24 mouse cellular contexts compared by ENCODE assay signal in genomic region chr4:154134803-154135202, GRCm38 (mm10). TPM values are rescaled to one million over a fixed set of nuclear protein-coding genes. Genes with fewer than 3 reads are reported as not detected.
DNase-seq lines count a peak whose midpoint lies in the region; ATAC-seq and TF ChIP-seq lines count a peak whose summit lies in the region.
"Had no signal": no experiment of that assay in that cellular context is flagged by ENCODE, and none has a peak within 500 bp of the region (broad histone marks: within the 10 kb centered on the region; RNA-seq: fewer than 3 reads in every experiment).

No protein-coding gene starts in this region.

- ATAC-seq in embryonic facial prominence, embryonic 11.5 days (replicated peaks; ENCODE audit: insufficient number of reproducible peaks, low FRiP score, low TSS enrichment, low read depth), result peak; percentile 58; the same call in 1 of the 2 replicates
- 0 out of 2 replicates have a peak, but pooled peaks have one; percentile 31 for ATAC-seq in limb, embryonic 11.5 days (ENCODE audit: insufficient number of reproducible peaks, low FRiP score, low TSS enrichment, low read depth)
- ATAC-seq in lung, embryonic 16.5 days (ENCODE audit: low read depth), result 0 out of 2 replicates have a peak, but pooled peaks have one; percentile 15
- 0 out of 2 replicates have a peak, but pooled peaks have one; percentile 15 for ATAC-seq in stomach, postnatal 0 days (ENCODE audit: low FRiP score, low TSS enrichment)
- ATAC-seq: CD4-positive, CD25-positive, alpha-beta regulatory T cell, adult 4 months; forebrain, embryonic 14.5 days had no signal

- no peaks in the 10 kb centered on the region for H3K36me3 ChIP-seq in embryonic facial prominence, embryonic 11.5 days (replicated peaks; ENCODE audit: control insufficient read depth, insufficient read depth, low read depth, low read length)
- H3K36me3 ChIP-seq in embryonic facial prominence, embryonic 10.5 days (replicated peaks), result no peaks in the 10 kb centered on the region
- H3K36me3 ChIP-seq in limb, embryonic 11.5 days (ENCODE audit: control insufficient read depth, insufficient read depth, low read length), result no peaks in the 10 kb centered on the region
- H3K36me3 ChIP-seq in limb, embryonic 10.5 days, result no peaks in the 10 kb centered on the region
- H3K36me3 ChIP-seq in lung, embryonic 16.5 days (ENCODE audit: control insufficient read depth, insufficient read depth, low read length), result no peaks in the 10 kb centered on the region
- H3K36me3 ChIP-seq in stomach, postnatal 0 days (ENCODE audit: control insufficient read depth, insufficient read depth, low read length), result no peaks in the 10 kb centered on the region
- H3K36me3 ChIP-seq: embryonic facial prominence, embryonic 13.5 days; forebrain, embryonic 10.5 days; G1E; heart, embryonic 10.5 days; heart, embryonic 15.5 days; hindbrain, embryonic 13.5 days had no signal

- no peak for TF ChIP-seq EP300 in stomach, postnatal 0 days (optimal IDR thresholded peaks at IDR 0.05)

- H3K9me3 ChIP-seq in embryonic facial prominence, embryonic 11.5 days (replicated peaks; ENCODE audit: control insufficient read depth, low read length), result no peaks in the 10 kb centered on the region
- H3K9me3 ChIP-seq in embryonic facial prominence, embryonic 10.5 days, result no peaks in the 10 kb centered on the region
- H3K9me3 ChIP-seq in limb, embryonic 11.5 days (ENCODE audit: control insufficient read depth, low read length), result no peaks in the 10 kb centered on the region
- no peaks in the 10 kb centered on the region for H3K9me3 ChIP-seq in limb, embryonic 10.5 days (replicated peaks)
- no peaks in the 10 kb centered on the region for H3K9me3 ChIP-seq in lung, embryonic 16.5 days (ENCODE audit: control insufficient read depth, low read length)
- no peaks in the 10 kb centered on the region for H3K9me3 ChIP-seq in stomach, postnatal 0 days (ENCODE audit: control insufficient read depth, low read length)
- H3K9me3 ChIP-seq: embryonic facial prominence, embryonic 13.5 days; forebrain, embryonic 10.5 days; heart, embryonic 10.5 days; heart, embryonic 15.5 days; hindbrain, embryonic 13.5 days had no signal

- no peak overlapping the region for H3K9ac ChIP-seq in embryonic facial prominence, embryonic 11.5 days (replicated peaks; ENCODE audit: low read length)
- no peak overlapping the region for H3K9ac ChIP-seq in limb, embryonic 11.5 days (ENCODE audit: low read length)
- H3K9ac ChIP-seq in lung, embryonic 16.5 days (ENCODE audit: low read length), result no peak overlapping the region
- no peak overlapping the region for H3K9ac ChIP-seq in stomach, postnatal 0 days (ENCODE audit: low read length)
- H3K9ac ChIP-seq: embryonic facial prominence, embryonic 13.5 days; heart, embryonic 15.5 days; hindbrain, embryonic 13.5 days had no signal

- 64% methylated on average over 4 of the region's 4 CpGs for WGBS in embryonic facial prominence, embryonic 11.5 days
- WGBS in embryonic facial prominence, embryonic 10.5 days, result 62% methylated on average over 4 of the region's 4 CpGs
- WGBS in limb, embryonic 11.5 days, result 58% methylated on average over 4 of the region's 4 CpGs
- WGBS in limb, embryonic 10.5 days, result 78% methylated on average over 4 of the region's 4 CpGs
- 43% methylated on average over 4 of the region's 4 CpGs for WGBS in lung, embryonic 16.5 days
- WGBS in lung, adult 2 months, result 55% methylated on average over 4 of the region's 4 CpGs
- WGBS in stomach, postnatal 0 days, result 42% methylated on average over 4 of the region's 4 CpGs

- no peak for TF ChIP-seq POLR2A in lung, adult 2 months (IDR thresholded peaks at IDR 0.05; ENCODE audit: borderline replicate concordance, extremely low read depth, low read depth, low read length)

- H3K4me1 ChIP-seq in embryonic facial prominence, embryonic 11.5 days (ENCODE audit: control insufficient read depth, insufficient read depth, low read length), result peaks cover 4% of the 10 kb centered on the region; the same call in 1 of the 2 replicates
- H3K4me1 ChIP-seq in embryonic facial prominence, embryonic 10.5 days, result peaks cover 6% of the 10 kb centered on the region
- H3K4me1 ChIP-seq in limb, embryonic 11.5 days (ENCODE audit: control insufficient read depth, insufficient read depth, low read length), result peaks cover 2% of the 10 kb centered on the region; the same call in 1 of the 2 replicates
- peaks cover 7% of the 10 kb centered on the region for H3K4me1 ChIP-seq in limb, embryonic 10.5 days
- H3K4me1 ChIP-seq in lung, embryonic 16.5 days (replicated peaks; ENCODE audit: control insufficient read depth, insufficient read depth, low read length), result peaks cover 5% of the 10 kb centered on the region; the same call in 1 of the 2 replicates
- H3K4me1 ChIP-seq in lung, adult 2 months (ENCODE audit: control insufficient read depth, insufficient read depth, low read length), result no peaks in the 10 kb centered on the region
- peaks cover 4% of the 10 kb centered on the region for H3K4me1 ChIP-seq in stomach, postnatal 0 days (replicated peaks; ENCODE audit: control insufficient read depth, insufficient read depth)

- no peak for DNase-seq in embryonic facial prominence, embryonic 11.5 days (ENCODE audit: low spot score)
- no peak for DNase-seq in embryonic facial prominence, embryonic 10.5 days (ENCODE audit: low spot score)
- DNase-seq in limb, embryonic 11.5 days (ENCODE audit: low spot score), result no peak
- no peak for DNase-seq in limb, embryonic 10.5 days (ENCODE audit: low spot score)
- DNase-seq in lung, adult 2 months, result no peak
- DNase-seq in stomach, postnatal 0 days (ENCODE audit: low spot score), result no peak
- DNase-seq in urinary bladder, postnatal 10 days (ENCODE audit: low spot score), result no peak
- DNase-seq: adrenal gland, adult 8-10 months; adrenal gland, postnatal 36 days; B cell, adult 2 months; cerebellum, adult 2 months; cerebellum, postnatal 10 days; gastrocnemius, postnatal 36 days; heart, adult 11 months; heart, postnatal 14 days had no signal

- H3K27ac ChIP-seq in embryonic facial prominence, embryonic 11.5 days (replicated peaks; ENCODE audit: low read depth, low read length), result no peak overlapping the region
- H3K27ac ChIP-seq in embryonic facial prominence, embryonic 10.5 days (replicated peaks), result no peak overlapping the region
- no peak overlapping the region for H3K27ac ChIP-seq in limb, embryonic 11.5 days (replicated peaks; ENCODE audit: low read depth, low read length)
- no peak overlapping the region for H3K27ac ChIP-seq in limb, embryonic 10.5 days
- H3K27ac ChIP-seq in lung, embryonic 16.5 days (ENCODE audit: low read length), result no peak overlapping the region
- no peak overlapping the region for H3K27ac ChIP-seq in stomach, postnatal 0 days (replicated peaks)
- H3K27ac ChIP-seq: embryonic facial prominence, embryonic 13.5 days; forebrain, embryonic 10.5 days; heart, embryonic 10.5 days; heart, embryonic 15.5 days; hindbrain, embryonic 13.5 days had no signal

- no peak for TF ChIP-seq CTCF in lung, adult 2 months (IDR thresholded peaks at IDR 0.05; ENCODE audit: insufficient read depth, low read length)
- TF ChIP-seq CTCF in stomach, postnatal 0 days (IDR thresholded peaks at IDR 0.05; ENCODE audit: low read depth), result no peak

- no peak overlapping the region for H3K4me2 ChIP-seq in embryonic facial prominence, embryonic 11.5 days (ENCODE audit: low read depth, low read length)
- H3K4me2 ChIP-seq in limb, embryonic 11.5 days (ENCODE audit: low read depth, severe bottlenecking), result no peak overlapping the region
- no peak overlapping the region for H3K4me2 ChIP-seq in lung, embryonic 16.5 days (ENCODE audit: low read depth, low read length)
- H3K4me2 ChIP-seq in stomach, postnatal 0 days (replicated peaks; ENCODE audit: low read depth), result no peak overlapping the region
- H3K4me2 ChIP-seq: embryonic facial prominence, embryonic 13.5 days; heart, embryonic 15.5 days; hindbrain, embryonic 13.5 days had no signal

- no peak overlapping the region for H3K4me3 ChIP-seq in embryonic facial prominence, embryonic 11.5 days (ENCODE audit: low read depth, low read length)
- H3K4me3 ChIP-seq in embryonic facial prominence, embryonic 10.5 days, result no peak overlapping the region
- H3K4me3 ChIP-seq in limb, embryonic 11.5 days (ENCODE audit: low read depth, low read length), result no peak overlapping the region
- no peak overlapping the region for H3K4me3 ChIP-seq in limb, embryonic 10.5 days
- no peak overlapping the region for H3K4me3 ChIP-seq in lung, embryonic 16.5 days (ENCODE audit: low read length)
- no peak overlapping the region for H3K4me3 ChIP-seq in lung, adult 2 months (replicated peaks; ENCODE audit: extremely low read depth, low read depth, low read length)
- no peak overlapping the region for H3K4me3 ChIP-seq in stomach, postnatal 0 days (ENCODE audit: low read depth, low read length)
- H3K4me3 ChIP-seq: embryonic facial prominence, embryonic 13.5 days; forebrain, embryonic 10.5 days; heart, embryonic 10.5 days; heart, embryonic 15.5 days; hindbrain, embryonic 13.5 days had no signal

- peaks cover 28% of the 10 kb centered on the region for H3K27me3 ChIP-seq in embryonic facial prominence, embryonic 11.5 days (ENCODE audit: control insufficient read depth, insufficient read depth, low read length)
- peaks cover 82% of the 10 kb centered on the region for H3K27me3 ChIP-seq in embryonic facial prominence, embryonic 10.5 days (replicated peaks; ENCODE audit: low read depth, poor library complexity, severe bottlenecking)
- peaks cover 41% of the 10 kb centered on the region for H3K27me3 ChIP-seq in limb, embryonic 11.5 days (ENCODE audit: control insufficient read depth, insufficient read depth, low read length)
- H3K27me3 ChIP-seq in limb, embryonic 10.5 days (ENCODE audit: low read depth, poor library complexity, severe bottlenecking), result peaks cover 75% of the 10 kb centered on the region
- H3K27me3 ChIP-seq in lung, embryonic 16.5 days (ENCODE audit: control insufficient read depth, insufficient read depth, low read depth, low read length), result peaks cover 29% of the 10 kb centered on the region
- peaks cover 7% of the 10 kb centered on the region; the same call in 1 of the 2 replicates for H3K27me3 ChIP-seq in stomach, postnatal 0 days (ENCODE audit: control insufficient read depth, insufficient read depth, low read length)

RNA-seq across cellular contexts. Expression of gene Trp73, which starts 5.2 kb away (rescaled TPM):
- polyA plus RNA-seq in embryonic facial prominence, embryonic 11.5 days (2014; fragmentation: Nextera tagmentation; extraction: Ambion mirVana), result 0.84 and 1.1 TPM in 2 replicates
- 0.59 and 0.97 TPM in 2 replicates for polyA plus RNA-seq in embryonic facial prominence, embryonic 10.5 days (2016; fragmentation: Nextera tagmentation; extraction: Ambion mirVana)
- polyA plus RNA-seq in limb, embryonic 11.5 days (2014; fragmentation: Nextera tagmentation; extraction: Ambion mirVana), result 0.71 and 0.75 TPM in 2 replicates
- polyA plus RNA-seq in limb, embryonic 10.5 days (2016; fragmentation: Nextera tagmentation; extraction: Ambion mirVana), result 0.30 and 0.80 TPM in 2 replicates
- 3.4 and 5.2 TPM in 2 replicates for polyA plus RNA-seq in lung, embryonic 16.5 days (2015; fragmentation: Nextera tagmentation; extraction: Ambion mirVana)
- polyA plus RNA-seq in lung, adult 2 months (2012; rRNA removed), result 9.9 and 10.0 TPM in 2 replicates
- polyA plus RNA-seq in stomach, postnatal 0 days (2015; fragmentation: Nextera tagmentation; extraction: Ambion mirVana), result 1.0 and 1.3 TPM in 2 replicates
- polyA plus RNA-seq: CD4-positive, CD25-positive, alpha-beta regulatory T cell, adult 4 months; G1E had no signal

RNA-seq across cellular contexts. Expression of gene Wrap73, which starts 7.4 kb away (rescaled TPM):
- 47.4 and 50.0 TPM in 2 replicates for polyA plus RNA-seq in embryonic facial prominence, embryonic 11.5 days (2014; fragmentation: Nextera tagmentation; extraction: Ambion mirVana)
- 45.5 and 50.1 TPM in 2 replicates for polyA plus RNA-seq in embryonic facial prominence, embryonic 10.5 days (2016; fragmentation: Nextera tagmentation; extraction: Ambion mirVana)
- 47.3 and 48.0 TPM in 2 replicates for polyA plus RNA-seq in limb, embryonic 11.5 days (2014; fragmentation: Nextera tagmentation; extraction: Ambion mirVana)
- polyA plus RNA-seq in limb, embryonic 10.5 days (2016; fragmentation: Nextera tagmentation; extraction: Ambion mirVana), result 43.8 and 49.0 TPM in 2 replicates
- polyA plus RNA-seq in lung, embryonic 16.5 days (2015; fragmentation: Nextera tagmentation; extraction: Ambion mirVana), result 36.0 and 39.2 TPM in 2 replicates
- 20.2 and 20.3 TPM in 2 replicates for polyA plus RNA-seq in lung, adult 2 months (2012; rRNA removed)
- 17.3 and 19.9 TPM in 2 replicates for polyA plus RNA-seq in stomach, postnatal 0 days (2015; fragmentation: Nextera tagmentation; extraction: Ambion mirVana)

RNA-seq across cellular contexts. Expression of gene Tprgl, which starts 25.7 kb away (rescaled TPM):
- 117 and 134 TPM in 2 replicates for polyA plus RNA-seq in embryonic facial prominence, embryonic 11.5 days (2014; fragmentation: Nextera tagmentation; extraction: Ambion mirVana)
- polyA plus RNA-seq in embryonic facial prominence, embryonic 10.5 days (2016; fragmentation: Nextera tagmentation; extraction: Ambion mirVana), result 108 and 115 TPM in 2 replicates
- polyA plus RNA-seq in limb, embryonic 11.5 days (2014; fragmentation: Nextera tagmentation; extraction: Ambion mirVana), result 107 and 109 TPM in 2 replicates
- 100 and 102 TPM in 2 replicates for polyA plus RNA-seq in limb, embryonic 10.5 days (2016; fragmentation: Nextera tagmentation; extraction: Ambion mirVana)
- 144 and 148 TPM in 2 replicates for polyA plus RNA-seq in lung, embryonic 16.5 days (2015; fragmentation: Nextera tagmentation; extraction: Ambion mirVana)
- 223 and 276 TPM in 2 replicates for polyA plus RNA-seq in lung, adult 2 months (2012; rRNA removed)
- 165 and 170 TPM in 2 replicates for polyA plus RNA-seq in stomach, postnatal 0 days (2015; fragmentation: Nextera tagmentation; extraction: Ambion mirVana)

RNA-seq across cellular contexts. Expression of gene Megf6, which starts 35.7 kb away (rescaled TPM):
- polyA plus RNA-seq in embryonic facial prominence, embryonic 11.5 days (2014; fragmentation: Nextera tagmentation; extraction: Ambion mirVana), result 17.6 and 22.9 TPM in 2 replicates
- polyA plus RNA-seq in embryonic facial prominence, embryonic 10.5 days (2016; fragmentation: Nextera tagmentation; extraction: Ambion mirVana), result 37.9 and 38.7 TPM in 2 replicates
- polyA plus RNA-seq in limb, embryonic 11.5 days (2014; fragmentation: Nextera tagmentation; extraction: Ambion mirVana), result 30.3 and 37.3 TPM in 2 replicates
- polyA plus RNA-seq in limb, embryonic 10.5 days (2016; fragmentation: Nextera tagmentation; extraction: Ambion mirVana), result 33.6 and 43.5 TPM in 2 replicates
- 23.4 and 28.2 TPM in 2 replicates for polyA plus RNA-seq in lung, embryonic 16.5 days (2015; fragmentation: Nextera tagmentation; extraction: Ambion mirVana)
- polyA plus RNA-seq in lung, adult 2 months (2012; rRNA removed), result 68.6 and 83.1 TPM in 2 replicates
- polyA plus RNA-seq in stomach, postnatal 0 days (2015; fragmentation: Nextera tagmentation; extraction: Ambion mirVana), result 10.2 and 10.8 TPM in 2 replicates
- polyA plus RNA-seq: CD4-positive, CD25-positive, alpha-beta regulatory T cell, adult 4 months had no signal
